Mouse (Mus musculus) limb, embryonic 10.5 days (tissue): ENCODE measurements at regions not wholly inside any gene's neighbourhood (a gene's known extent, or its start where the extent isn't known, plus 50 kb on each side); places are given as distances from the start of the nearest gene placed in this dataset.

ENCODE experiments used
- DNase-seq: peaks from one replicate; pipeline ENCODE4 v3.0.0-alpha.2; 2017; ENCODE audit warnings: low spot score
- H3K27ac ChIP-seq: fragments of 300-500 bp; sonication (generic); 2 replicates; pipeline ENCODE4 v1.5.1; 2016; ENCODE audit warnings: mild to moderate bottlenecking
- H3K27me3 ChIP-seq: fragments of 300-500 bp; sonication (generic); 2 replicates; pipeline ENCODE4 v1.6.1; 2016; ENCODE audit warnings: low read depth, mild to moderate bottlenecking; ENCODE audit not compliant: poor library complexity, severe bottlenecking
- H3K36me3 ChIP-seq: fragments of 300-500 bp; sonication (generic); 2 replicates; pipeline ENCODE4 v1.6.1; 2016; ENCODE audit warnings: mild to moderate bottlenecking, moderate library complexity
- H3K4me1 ChIP-seq: fragments of 300-500 bp; sonication (generic); 2 replicates; pipeline ENCODE4 v1.6.1; 2016
- H3K4me3 ChIP-seq: fragments of 300-500 bp; sonication (generic); 2 replicates; pipeline ENCODE4 v1.5.1; 2016; ENCODE audit warnings: mild to moderate bottlenecking, moderate library complexity
- H3K9me3 ChIP-seq: fragments of 300-500 bp; sonication (generic); replicated peaks from 2 replicates; pipeline ENCODE4 v1.6.1; 2016; ENCODE audit warnings: mild to moderate bottlenecking
- WGBS: fragments of 180-500 bp; shearing (Covaris S2); methylation state at CpG from one replicate; pipeline ENCODE4 v1.1.7; 2016; 5-methylcytosine and 5-hydroxymethylcytosine counted together

GRCm38 (mm10) chr10:91734691-91735090 is 553.6 kb upstream of the Tmpo start:
- H3K4me1 ChIP-seq, result no peaks in the 10 kb centered on the region
- H3K9me3 ChIP-seq, result no peaks in the 10 kb centered on the region
- H3K4me3 ChIP-seq, result no peak overlapping the region
- WGBS, result 85% methylated on average over 8 of the region's 8 CpGs
- no peak overlapping the region for H3K27ac ChIP-seq
- no peaks in the 10 kb centered on the region for H3K27me3 ChIP-seq
- no peaks in the 10 kb centered on the region for H3K36me3 ChIP-seq
- DNase-seq, result no peak

GRCm38 (mm10) chr10:91732007-91732589 is 551.0 kb upstream of the Tmpo start:
- 70% methylated on average over 9 of the region's 9 CpGs for WGBS
- no peak for DNase-seq
- Histone ChIP-seq H3K4me1 (no peaks in the 10 kb centered on the region), H3K4me3 (no peak overlapping the region), H3K27ac (no peak overlapping the region), H3K9me3 (no peaks in the 10 kb centered on the region), H3K36me3 (no peaks in the 10 kb centered on the region), H3K27me3 (no peaks in the 10 kb centered on the region)

GRCm38 (mm10) chr10:91730062-91730461 is 548.9 kb upstream of the Tmpo start:
- Histone ChIP-seq H3K27me3 (no peaks in the 10 kb centered on the region), H3K4me1 (no peaks in the 10 kb centered on the region), H3K9me3 (no peaks in the 10 kb centered on the region), H3K27ac (no peak overlapping the region), H3K36me3 (no peaks in the 10 kb centered on the region), H3K4me3 (no peak overlapping the region)
- WGBS, result 89% methylated on average over 6 of the region's 6 CpGs
- DNase-seq, result no peak

- Histone ChIP-seq H3K9me3 (no peaks in the 10 kb centered on the region), H3K36me3 (no peaks in the 10 kb centered on the region), H3K27ac (no peak overlapping the region), H3K4me3 (no peak overlapping the region), H3K27me3 (no peaks in the 10 kb centered on the region), H3K4me1 (no peaks in the 10 kb centered on the region)
- DNase-seq, result no peak
- WGBS, result 89% methylated on average over 9 of the region's 9 CpGs
Observed at GRCm38 (mm10) chr10:91719561-91720371, 538.7 kb upstream of the Tmpo start.

GRCm38 (mm10) chr10:91716604-91717003 is 535.5 kb upstream of the Tmpo start:
- 97% methylated on average over 7 of the region's 7 CpGs for WGBS
- H3K9me3 ChIP-seq, result no peaks in the 10 kb centered on the region
- no peaks in the 10 kb centered on the region for H3K36me3 ChIP-seq
- no peak overlapping the region for H3K27ac ChIP-seq
- DNase-seq, result no peak
- H3K4me3 ChIP-seq, result no peak overlapping the region
- H3K27me3 ChIP-seq, result no peaks in the 10 kb centered on the region
- H3K4me1 ChIP-seq, result 0 out of 2 replicates have a peak, but pooled peaks cover 2% of the 10 kb centered on the region

- no peaks in the 10 kb centered on the region for H3K36me3 ChIP-seq
- no peaks in the 10 kb centered on the region for H3K9me3 ChIP-seq
- no peaks in the 10 kb centered on the region for H3K27me3 ChIP-seq
- DNase-seq, result no peak
- 91% methylated on average over 3 of the region's 3 CpGs for WGBS
- no peak overlapping the region for H3K27ac ChIP-seq
- no peak overlapping the region for H3K4me3 ChIP-seq
- 0 out of 2 replicates have a peak, but pooled peaks cover 2% of the 10 kb centered on the region for H3K4me1 ChIP-seq
Observed at GRCm38 (mm10) chr10:91714648-91715047, 533.5 kb upstream of the Tmpo start.

GRCm38 (mm10) chr10:91713529-91713928 is 532.4 kb upstream of the Tmpo start:
- Histone ChIP-seq H3K4me1 (0 out of 2 replicates have a peak, but pooled peaks cover 2% of the 10 kb centered on the region), H3K36me3 (no peaks in the 10 kb centered on the region), H3K27me3 (no peaks in the 10 kb centered on the region), H3K27ac (no peak overlapping the region), H3K9me3 (no peaks in the 10 kb centered on the region), H3K4me3 (no peak overlapping the region)
- 60% methylated on average over 7 of the region's 7 CpGs for WGBS
- DNase-seq, result no peak

- Histone ChIP-seq H3K4me1 (no peaks in the 10 kb centered on the region), H3K4me3 (no peak overlapping the region), H3K36me3 (no peaks in the 10 kb centered on the region), H3K27me3 (no peaks in the 10 kb centered on the region), H3K9me3 (no peaks in the 10 kb centered on the region), H3K27ac (no peak overlapping the region)
- DNase-seq, result no peak
- 94% methylated on average over 3 of the region's 3 CpGs for WGBS
Observed at GRCm38 (mm10) chr10:91706816-91707215, 525.7 kb upstream of the Tmpo start.

GRCm38 (mm10) chr10:91704751-91705150 is 523.6 kb upstream of the Tmpo start:
- 66% methylated on average over 3 of the region's 3 CpGs for WGBS
- Histone ChIP-seq H3K36me3 (no peaks in the 10 kb centered on the region), H3K27me3 (no peaks in the 10 kb centered on the region), H3K9me3 (no peaks in the 10 kb centered on the region), H3K4me3 (no peak overlapping the region), H3K4me1 (no peaks in the 10 kb centered on the region), H3K27ac (no peak overlapping the region)
- no peak for DNase-seq

GRCm38 (mm10) chr10:91701822-91702221 is 520.7 kb upstream of the Tmpo start:
- no peak for DNase-seq
- H3K9me3 ChIP-seq, result no peaks in the 10 kb centered on the region
- H3K27me3 ChIP-seq, result no peaks in the 10 kb centered on the region
- no peak overlapping the region for H3K4me3 ChIP-seq
- H3K36me3 ChIP-seq, result no peaks in the 10 kb centered on the region
- no peaks in the 10 kb centered on the region for H3K4me1 ChIP-seq
- no peak overlapping the region for H3K27ac ChIP-seq
- 85% methylated on average over 3 of the region's 3 CpGs for WGBS

GRCm38 (mm10) chr10:91686082-91686618 is 505.0 kb upstream of the Tmpo start:
- no peaks in the 10 kb centered on the region for H3K36me3 ChIP-seq
- no peaks in the 10 kb centered on the region; the same call in 1 of the 2 replicates for H3K4me1 ChIP-seq
- WGBS, result 69% methylated on average over 8 of the region's 8 CpGs
- DNase-seq, result no peak
- H3K27ac ChIP-seq, result no peak overlapping the region
- no peaks in the 10 kb centered on the region for H3K9me3 ChIP-seq
- no peak overlapping the region for H3K4me3 ChIP-seq
- H3K27me3 ChIP-seq, result no peaks in the 10 kb centered on the region

GRCm38 (mm10) chr10:91685164-91686027 is 504.3 kb upstream of the Tmpo start:
- Histone ChIP-seq H3K36me3 (no peaks in the 10 kb centered on the region), H3K9me3 (no peaks in the 10 kb centered on the region), H3K27me3 (no peaks in the 10 kb centered on the region), H3K4me3 (no peak overlapping the region), H3K4me1 (no peaks in the 10 kb centered on the region; the same call in 1 of the 2 replicates), H3K27ac (no peak overlapping the region)
- 79% methylated on average over 8 of the region's 8 CpGs for WGBS
- no peak for DNase-seq

- H3K36me3 ChIP-seq, result no peaks in the 10 kb centered on the region
- no peak for DNase-seq
Observed at GRCm38 (mm10) chr10:91679641-91680040, 498.5 kb upstream of the Tmpo start.

More at GRCm38 (mm10) chr10:91679641-91680040, 498.5 kb upstream of the Tmpo start:
- Histone ChIP-seq H3K4me1 (no peaks in the 10 kb centered on the region), H3K27ac (no peak overlapping the region), H3K27me3 (no peaks in the 10 kb centered on the region), H3K4me3 (no peak overlapping the region), H3K9me3 (no peaks in the 10 kb centered on the region)
